Mouse (Mus musculus) layer of hippocampus, postnatal 14 days (tissue): ENCODE data around the gene Krtap11-1. TPM values are rescaled to one million over a fixed set of nuclear protein-coding genes. Genes with fewer than 3 reads are reported as not detected.

Experiments
- DNase-seq, 2 experiments: peaks; one replicate each; pipeline ENCODE4 v3.0.0; 2021 to 2022; ENCODE audit warnings: low spot score in 2 of 2, mixed read lengths in 1 of 2
- long read RNA-seq, 2 experiments: library from polyadenylated mRNA; stranded (forward); transcript quantifications; one replicate each; pipeline ENCODE4 v2.0.0; 2021
- total RNA-seq, 2 experiments: library from RNA; stranded (reverse); gene quantifications; 2 replicates each; pipeline ENCODE4 v1.2.3; 2021

The Krtap11-1 gene
- not detected for total RNA-seq
- long read RNA-seq, experiment 1, result 0 reads
- long read RNA-seq, experiment 2, result 0 reads

DNA sequence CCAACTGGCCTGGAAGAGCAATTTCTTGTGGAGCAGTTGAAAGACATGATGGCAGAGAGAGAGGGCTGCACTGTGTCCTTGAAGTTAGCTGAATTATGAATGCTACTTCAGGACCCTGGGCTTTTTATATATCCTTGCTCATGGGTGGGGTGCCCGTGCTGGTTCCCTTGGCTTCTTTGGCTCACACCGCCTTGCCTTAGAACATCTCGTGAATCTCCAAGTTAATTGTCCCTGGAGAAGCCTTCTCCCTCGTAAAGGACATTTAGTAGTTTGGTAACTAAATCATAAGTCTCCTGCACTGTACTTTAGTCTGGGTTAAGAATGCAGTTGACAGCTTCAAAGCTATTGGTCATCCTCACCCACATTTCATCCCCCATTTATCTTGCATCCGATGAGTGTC is at the start of gene Krtap11-1:
TSS of gene Krtap11-1 (minus strand) at position 101 of the 400 bp plus-strand sequence.
- DNase-seq, result no peak

DNA sequence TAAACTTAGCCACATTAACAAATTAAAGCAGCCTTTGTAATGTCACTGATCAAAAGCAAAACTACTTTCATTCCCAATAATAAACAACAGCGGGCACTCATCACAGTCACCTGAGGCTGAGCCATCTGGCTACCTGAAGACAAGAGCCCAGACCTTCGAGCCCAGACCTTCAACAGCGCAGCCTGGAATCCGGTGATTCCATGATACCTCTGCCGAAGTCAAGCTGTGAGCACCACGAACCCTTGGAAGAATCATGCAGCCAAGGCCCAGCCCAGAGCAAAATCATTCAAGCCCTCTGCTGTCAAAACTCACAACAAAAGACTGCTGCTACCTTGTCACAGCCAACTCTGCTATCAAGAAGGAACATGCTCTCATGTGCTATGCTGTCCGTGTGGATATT is 47.2 kb upstream of the Krtap11-1 start:
- DNase-seq, result no peak

DNA sequence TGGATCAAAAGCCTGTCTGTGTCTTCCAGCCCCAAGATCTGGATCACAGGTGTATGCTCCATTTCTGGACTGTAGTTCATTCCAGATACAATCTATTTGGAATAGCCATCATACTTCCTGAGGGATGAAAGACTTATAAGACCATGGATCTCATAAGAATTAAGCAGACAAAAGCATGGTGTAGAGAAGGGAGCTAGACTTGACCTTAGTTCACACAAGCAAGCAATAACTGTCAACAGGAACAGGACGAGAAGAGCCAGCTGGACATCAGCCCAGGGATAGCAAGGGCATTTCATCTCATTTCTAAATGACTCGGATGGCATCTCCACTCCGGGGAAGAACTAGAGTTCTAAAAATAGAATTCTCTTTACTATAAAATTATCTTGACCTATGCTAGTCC is 46.3 kb upstream of the Krtap11-1 start:
- DNase-seq, result no peak

- DNase-seq, result peak; percentile 6 to 39
These were observed 42.7 kb upstream of the Krtap11-1 start for GRCm38 (mm10) chr16:89613726-89614125.

DNA sequence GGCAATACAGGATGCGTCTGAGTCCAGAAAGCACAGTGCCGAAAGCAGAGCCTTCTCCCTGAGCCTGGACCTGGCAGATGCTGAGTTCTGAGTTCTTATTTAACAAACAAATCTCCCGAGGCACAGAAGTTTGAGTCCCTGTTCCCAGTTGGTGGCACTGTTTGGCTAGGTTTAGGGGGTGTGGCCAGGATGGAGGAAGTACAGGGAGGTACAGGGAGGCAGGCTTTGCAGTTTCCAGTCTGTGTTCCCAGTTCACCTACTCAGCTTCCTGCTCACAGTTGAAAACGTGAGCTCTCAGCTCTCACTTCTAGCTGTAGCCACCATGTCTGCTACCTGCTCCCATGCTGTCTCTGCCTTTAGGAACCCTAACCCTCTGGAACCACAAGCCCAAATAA is 37.8 kb upstream of the Krtap11-1 start:
- DNase-seq, result no peak

GRCm38 (mm10) chr16:89608161-89608790 is 37.3 kb upstream of the Krtap11-1 start:
- peak; percentile 27 to 67 for DNase-seq

DNA sequence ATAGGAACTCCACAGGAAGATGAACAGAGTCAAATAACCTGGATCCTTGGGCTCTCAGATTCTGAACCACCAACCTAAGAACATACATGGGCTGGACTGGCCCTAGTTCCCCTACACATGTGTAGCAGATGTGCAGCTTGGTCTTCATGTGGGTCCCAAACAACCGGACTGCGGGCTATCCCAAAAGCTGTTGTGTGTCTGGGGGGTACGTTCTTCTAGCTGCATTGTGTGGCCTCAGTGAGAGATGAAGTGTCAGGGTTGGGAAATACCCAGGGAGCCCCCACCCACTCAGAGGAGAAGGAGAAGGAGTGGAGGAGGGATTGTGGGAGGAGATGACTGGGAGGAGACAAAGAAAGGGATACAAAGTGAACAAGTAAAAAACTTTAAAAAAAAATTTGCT is 36.0 kb upstream of the Krtap11-1 start:
- no peak for DNase-seq

GRCm38 (mm10) chr16:89587209-89587608 is 16.2 kb upstream of the Krtap11-1 start:
- DNase-seq, result peak in 1 of 2 experiments; percentile 21

- no peak for DNase-seq
These were observed 14.9 kb upstream of the Krtap11-1 start for GRCm38 (mm10) chr16:89585604-89586508.

DNA sequence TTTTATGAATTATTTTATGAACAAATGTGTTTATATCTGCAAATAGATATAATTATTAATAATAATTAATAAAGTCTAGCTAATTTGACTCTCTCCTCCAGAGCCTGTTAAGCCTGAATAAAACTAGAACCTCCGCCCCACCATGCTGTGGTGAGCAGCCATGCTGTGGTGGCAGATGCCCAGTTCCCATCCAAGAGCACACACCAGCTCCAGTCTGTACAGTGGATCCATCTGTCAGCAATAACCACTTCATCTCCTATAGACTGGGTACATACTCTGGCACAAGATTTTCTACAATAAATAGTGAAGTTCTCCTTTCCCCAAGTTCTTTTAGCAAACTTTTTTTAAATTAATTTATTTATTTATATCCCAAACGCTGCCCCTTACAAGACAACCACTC is 10.7 kb upstream of the Krtap11-1 start:
- DNase-seq, result no peak

- DNase-seq, result peak; percentile 71 to 79
These were observed 467 bp downstream of the Krtap11-1 start for GRCm38 (mm10) chr16:89570516-89570915.

GRCm38 (mm10) chr16:89569136-89569535 is 1.8 kb downstream of the Krtap11-1 start:
- peak; percentile 34 to 72 for DNase-seq

DNA sequence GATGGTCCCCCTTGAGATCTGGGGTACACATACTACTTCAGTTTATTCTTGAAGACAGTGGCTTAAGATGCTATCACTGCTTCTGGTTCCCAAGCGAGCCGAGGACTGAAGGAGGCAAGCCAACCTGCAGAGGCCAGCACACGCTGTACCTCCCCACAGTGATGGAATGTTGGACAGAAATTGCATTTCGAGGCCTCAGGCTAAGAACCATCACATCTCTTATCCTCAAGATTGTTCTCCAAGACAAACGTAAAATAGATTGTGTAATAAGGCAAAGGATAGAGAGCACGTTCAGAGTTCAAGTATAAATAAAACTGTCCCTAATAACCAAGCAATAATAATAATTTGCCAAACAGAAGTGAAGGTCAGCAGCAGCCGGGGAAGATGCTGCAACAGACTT is 2.8 kb downstream of the Krtap11-1 start:
- no peak for DNase-seq

DNA sequence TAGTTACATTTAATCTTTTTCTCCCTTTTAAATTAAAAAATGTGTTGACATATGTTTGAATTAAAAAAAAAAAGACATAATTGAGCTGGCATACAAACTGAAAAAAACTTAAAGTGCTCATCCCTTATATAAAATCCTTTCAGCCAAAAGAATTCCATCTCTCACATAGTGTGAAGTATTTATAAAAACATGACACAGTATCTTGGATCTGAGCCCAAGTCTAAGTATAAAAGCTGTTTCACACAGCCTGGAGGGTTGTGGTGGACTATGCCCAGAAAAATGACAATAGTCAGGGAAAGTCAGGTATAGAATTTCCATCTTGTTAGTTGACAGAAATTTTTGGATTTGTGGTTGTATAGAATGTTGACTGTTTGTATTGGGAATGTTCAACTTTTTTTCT is 20.7 kb downstream of the Krtap11-1 start:
- no peak for DNase-seq

- DNase-seq, result no peak
These were observed 32.9 kb downstream of the Krtap11-1 start for GRCm38 (mm10) chr16:89538031-89538484.

- no peak for DNase-seq
These were observed 33.6 kb downstream of the Krtap11-1 start for GRCm38 (mm10) chr16:89537349-89537748.

DNA sequence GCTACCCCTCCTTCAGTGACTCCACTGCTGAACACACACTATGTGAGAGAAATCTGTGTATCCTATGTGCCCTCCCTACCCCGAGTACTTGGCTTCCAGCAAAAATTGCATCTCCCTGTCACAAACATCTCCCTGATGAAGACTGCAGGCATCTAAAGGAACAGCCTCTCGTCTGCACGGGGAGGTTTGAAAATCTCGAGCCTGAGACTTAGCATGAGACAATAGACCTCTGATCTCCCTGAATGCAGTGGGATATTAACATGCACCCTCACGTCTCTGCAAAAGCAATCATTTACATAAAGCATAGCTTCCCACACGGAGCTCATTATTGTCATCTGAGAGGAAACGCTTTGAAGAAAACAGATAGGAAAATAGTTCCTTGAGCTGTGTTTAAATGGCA is 40.4 kb downstream of the Krtap11-1 start:
- peak; percentile 13 to 53 for DNase-seq

GRCm38 (mm10) chr16:89529846-89530245 is 41.1 kb downstream of the Krtap11-1 start:
- no peak for DNase-seq

GRCm38 (mm10) chr16:89528380-89528779 is 42.6 kb downstream of the Krtap11-1 start:
- DNase-seq, result no peak

DNA sequence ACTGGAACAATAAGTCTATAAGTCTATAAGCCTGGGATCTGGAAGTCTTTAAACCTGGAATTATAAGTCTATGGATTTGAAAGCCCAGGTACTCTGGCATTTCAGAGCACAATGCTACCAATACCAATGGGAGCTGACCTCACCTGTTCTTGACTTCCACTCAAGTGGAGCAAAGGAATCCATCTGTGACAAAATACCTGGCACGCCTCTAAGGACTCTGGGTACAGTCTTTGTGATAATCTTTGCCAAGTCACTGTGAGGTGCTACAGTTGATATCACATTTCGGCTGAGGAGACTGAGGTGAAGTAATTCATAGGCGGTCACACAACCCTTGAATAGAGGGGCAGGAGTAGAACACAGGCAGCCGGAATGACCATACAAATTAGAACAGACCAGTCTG is 50.0 kb downstream of the Krtap11-1 start:
- DNase-seq, result no peak

- DNase-seq, result no peak
These were observed 50.4 kb downstream of the Krtap11-1 start for GRCm38 (mm10) chr16:89520555-89520954.
